Mouse (Mus musculus): ENCODE data around the gene Nkapd1. TPM values are rescaled to one million over a fixed set of nuclear protein-coding genes. Genes with fewer than 3 reads are reported as not detected.

The Nkapd1 gene
- polyA plus RNA-seq, 1 experiment: 13.0 TPM

- no peak overlapping the region for H3K27ac ChIP-seq (ENCODE audit: control insufficient read depth, insufficient read depth, low read depth, low read length, poor library complexity)
- no peaks in the 10 kb centered on the region for H3K4me1 ChIP-seq (ENCODE audit: control insufficient read depth, insufficient read depth, low read length)
- no peak for TF ChIP-seq CTCF (IDR thresholded peaks at IDR 0.05; ENCODE audit: control insufficient read depth, insufficient read depth, low read length)
- TF ChIP-seq POLR2A (IDR thresholded peaks at IDR 0.05; ENCODE audit: borderline replicate concordance, control insufficient read depth, low read depth, low read length): no peak
- 67% methylated on average over 4 of the region's 4 CpGs for WGBS
- no peak overlapping the region for H3K4me3 ChIP-seq (replicated peaks; ENCODE audit: control insufficient read depth, low read depth, low read length)
Measured at GRCm38 (mm10) chr9:50565940-50566339, 51.3 kb downstream of the Nkapd1 start.

- Histone ChIP-seq H3K4me3 (replicated peaks; ENCODE audit: control insufficient read depth, low read depth, low read length) (no peak overlapping the region), H3K4me1 (ENCODE audit: control insufficient read depth, insufficient read depth, low read length) (no peaks in the 10 kb centered on the region), H3K27ac (ENCODE audit: control insufficient read depth, insufficient read depth, low read depth, low read length, poor library complexity) (no peak overlapping the region)
- WGBS: 62% methylated on average over 7 of the region's 7 CpGs
- TF ChIP-seq POLR2A (IDR thresholded peaks at IDR 0.05; ENCODE audit: borderline replicate concordance, control insufficient read depth, low read depth, low read length) (no peak), CTCF (IDR thresholded peaks at IDR 0.05; ENCODE audit: control insufficient read depth, insufficient read depth, low read length) (no peak)
Measured at GRCm38 (mm10) chr9:50565173-50565572, 52.1 kb downstream of the Nkapd1 start.

- TF ChIP-seq CTCF (IDR thresholded peaks at IDR 0.05; ENCODE audit: control insufficient read depth, insufficient read depth, low read length) (no peak), POLR2A (IDR thresholded peaks at IDR 0.05; ENCODE audit: borderline replicate concordance, control insufficient read depth, low read depth, low read length) (no peak)
- Histone ChIP-seq H3K27ac (ENCODE audit: control insufficient read depth, insufficient read depth, low read depth, low read length, poor library complexity) (no peak overlapping the region), H3K4me1 (ENCODE audit: control insufficient read depth, insufficient read depth, low read length) (no peaks in the 10 kb centered on the region), H3K4me3 (replicated peaks; ENCODE audit: control insufficient read depth, low read depth, low read length) (no peak overlapping the region)
- 80% methylated on average over 2 of the region's 2 CpGs for WGBS
Measured at GRCm38 (mm10) chr9:50561918-50562360, 55.3 kb downstream of the Nkapd1 start.

GRCm38 (mm10) chr9:50561145-50561917 is 55.9 kb downstream of the Nkapd1 start, which contains the start of gene Tex12:
Gene Tex12, minus strand, starts transcription at chr9:50561325.
- 92% methylated on average over 38 of the region's 38 CpGs for WGBS
- no peak within 1 kb of the TSS for H3K27ac ChIP-seq (ENCODE audit: control insufficient read depth, insufficient read depth, low read depth, low read length, poor library complexity)
- no peak within 1 kb of the TSS for H3K4me3 ChIP-seq (replicated peaks; ENCODE audit: control insufficient read depth, low read depth, low read length)
- no peaks in the 10 kb centered on the region for H3K4me1 ChIP-seq (ENCODE audit: control insufficient read depth, insufficient read depth, low read length)
- TF ChIP-seq CTCF (IDR thresholded peaks at IDR 0.05; ENCODE audit: control insufficient read depth, insufficient read depth, low read length): no peak
- no peak for TF ChIP-seq POLR2A (IDR thresholded peaks at IDR 0.05; ENCODE audit: borderline replicate concordance, control insufficient read depth, low read depth, low read length)

Other genes starting within 250 kb of the Nkapd1 start
- gene Plet1, start 122.9 kb downstream of the Nkapd1 start, polyA plus RNA-seq (2011; ENCODE audit: insufficient read depth, insufficient read length, low replicate concordance, missing spikeins): 1.5 TPM in 1 of 2 replicates, not detected in the other
- gene Pts, start 88.7 kb downstream of the Nkapd1 start, polyA plus RNA-seq (2011; ENCODE audit: insufficient read depth, insufficient read length, low replicate concordance, missing spikeins): 14.5 and 35.7 TPM in 2 replicates
- gene Il18, start 62.6 kb downstream of the Nkapd1 start, polyA plus RNA-seq (2011; ENCODE audit: insufficient read depth, insufficient read length, low replicate concordance, missing spikeins): 11.9 and 18.4 TPM in 2 replicates
- gene Bco2, start 62.3 kb downstream of the Nkapd1 start, polyA plus RNA-seq (2011; ENCODE audit: insufficient read depth, insufficient read length, low replicate concordance, missing spikeins): 1.1 and 1.9 TPM in 2 replicates
- not detected in 2 replicates for gene Tex12, start 56.1 kb downstream of the Nkapd1 start, polyA plus RNA-seq (2011; ENCODE audit: insufficient read depth, insufficient read length, low replicate concordance, missing spikeins)
- 63.1 and 65.6 TPM in 2 replicates for gene Sdhd, start 13.7 kb downstream of the Nkapd1 start, polyA plus RNA-seq (2011; ENCODE audit: insufficient read depth, insufficient read length, low replicate concordance, missing spikeins)
- 41.7 and 54.8 TPM in 2 replicates for gene Timm8b, start 13.6 kb downstream of the Nkapd1 start, polyA plus RNA-seq (2011; ENCODE audit: insufficient read depth, insufficient read length, low replicate concordance, missing spikeins)
- 2.5 TPM in 1 of 2 replicates, not detected in the other for gene Pih1d2, start 143 bp downstream of the Nkapd1 start, polyA plus RNA-seq (2011; ENCODE audit: insufficient read depth, insufficient read length, low replicate concordance, missing spikeins)
- 13.0 and 13.8 TPM in 2 replicates for gene Dlat, start 42.3 kb upstream of the Nkapd1 start, polyA plus RNA-seq (2011; ENCODE audit: insufficient read depth, insufficient read length, low replicate concordance, missing spikeins)
- 0.29 TPM in 1 of 2 replicates, not detected in the other for gene Dixdc1, start 122.1 kb upstream of the Nkapd1 start, polyA plus RNA-seq (2011; ENCODE audit: insufficient read depth, insufficient read length, low replicate concordance, missing spikeins)
- gene 2310030G06Rik, start 129.1 kb upstream of the Nkapd1 start, polyA plus RNA-seq (2011; ENCODE audit: insufficient read depth, insufficient read length, low replicate concordance, missing spikeins): not detected in 2 replicates
- gene Cryab, start 133.9 kb upstream of the Nkapd1 start, polyA plus RNA-seq (2011; ENCODE audit: insufficient read depth, insufficient read length, low replicate concordance, missing spikeins): 6.9 and 10.5 TPM in 2 replicates
- gene Hspb2, start 134.9 kb upstream of the Nkapd1 start, polyA plus RNA-seq (2011; ENCODE audit: insufficient read depth, insufficient read length, low replicate concordance, missing spikeins): not detected in 2 replicates
- gene Fdxacb1, start 150.8 kb upstream of the Nkapd1 start, polyA plus RNA-seq (2011; ENCODE audit: insufficient read depth, insufficient read length, low replicate concordance, missing spikeins): 5.5 and 5.7 TPM in 2 replicates
- 9.7 and 10.2 TPM in 2 replicates for gene Alg9, start 157.6 kb upstream of the Nkapd1 start, polyA plus RNA-seq (2011; ENCODE audit: insufficient read depth, insufficient read length, low replicate concordance, missing spikeins)
- 24.7 and 32.8 TPM in 2 replicates for gene 1110032A03Rik, start 158.1 kb upstream of the Nkapd1 start, polyA plus RNA-seq (2011; ENCODE audit: insufficient read depth, insufficient read length, low replicate concordance, missing spikeins)
- 18.1 and 29.1 TPM in 2 replicates for gene Ppp2r1b, start 227.8 kb upstream of the Nkapd1 start, polyA plus RNA-seq (2011; ENCODE audit: insufficient read depth, insufficient read length, low replicate concordance, missing spikeins)

Measured in bone marrow, adult 2 months (tissue).